Mouse (Mus musculus): ENCODE measurements around the gene Cd151.

DNA sequence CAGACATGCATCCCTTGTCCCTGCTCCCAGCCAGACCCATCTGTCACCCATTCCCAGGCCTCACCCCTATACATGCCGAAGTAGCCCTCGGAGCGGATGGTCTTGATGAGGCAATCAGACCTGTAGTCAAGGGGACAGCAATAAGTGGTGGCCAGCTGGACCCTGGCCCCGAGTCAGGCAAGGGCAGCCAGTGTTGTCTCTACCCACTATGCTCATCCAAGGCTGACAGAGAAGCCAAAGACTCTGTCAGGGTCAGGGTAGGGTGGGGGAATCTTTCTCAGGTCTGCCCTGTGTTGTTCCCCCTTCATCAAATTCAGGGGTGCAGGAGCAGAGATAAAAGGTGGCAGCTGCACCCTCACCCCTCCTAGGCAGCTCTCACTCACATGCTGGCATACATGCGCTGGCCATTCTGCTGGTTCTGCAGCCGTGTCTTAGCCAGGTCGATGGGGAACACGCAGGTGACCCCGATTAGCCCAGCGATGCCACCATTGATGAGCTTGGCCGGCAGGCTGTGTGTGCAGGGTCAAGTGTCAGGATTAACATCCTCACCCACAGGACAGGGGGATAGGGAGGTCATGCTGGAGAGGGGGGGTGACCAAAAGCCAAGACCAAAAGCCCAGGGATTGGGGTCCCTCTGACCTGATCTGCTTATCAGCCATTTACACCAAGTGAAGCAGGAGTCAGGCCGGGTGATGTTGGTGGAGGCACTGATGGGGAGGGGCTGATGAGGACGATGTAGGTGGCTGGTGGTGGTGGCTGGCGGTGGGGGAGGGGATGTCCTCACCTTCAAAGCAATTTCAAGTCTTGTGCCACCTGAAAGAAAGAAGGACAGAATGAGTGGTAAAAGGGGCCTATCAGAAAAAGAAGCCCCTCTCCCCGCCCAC lies 33.4 kb upstream of the Cd151 start:
- TF ChIP-seq CTCF (IDR thresholded peaks at IDR 0.05): no peak
- no peak for TF ChIP-seq EP300 (IDR thresholded peaks at IDR 0.05; ENCODE audit: insufficient read depth, low read depth, low read length)
- no peak for TF ChIP-seq POLR2A (IDR thresholded peaks at IDR 0.05; ENCODE audit: insufficient read depth, low read depth, low read length)

Measured in heart, adult 2 months (tissue).